Mouse (Mus musculus): Measurements from ENCODE around the gene Mycbpap. TPM values are rescaled to one million over a fixed set of nuclear protein-coding genes. Genes with fewer than 3 reads are reported as not detected.

Mycbpap gene
- total and polyA plus RNA-seq, 3 experiments: 0.12 to 0.17 TPM; not detected in 1

- H3K4me1 ChIP-seq (ENCODE audit: control insufficient read depth in 1 of 2, insufficient read depth in 2 of 2, low read length in 2 of 2): no peaks in the 10 kb centered on the region
- H3K27me3 ChIP-seq (ENCODE audit: control insufficient read depth in 1 of 2, insufficient read depth in 2 of 2, low read length in 2 of 2): no peaks in the 10 kb centered on the region
- H3K9me3 ChIP-seq (replicated peaks; ENCODE audit: insufficient read depth, low read length): no peaks in the 10 kb centered on the region
- H3K27ac ChIP-seq (ENCODE audit: control insufficient read depth, low read depth, low read length): no peak overlapping the region
- H3K9ac ChIP-seq (ENCODE audit: control insufficient read depth, low read depth, low read length, poor library complexity, severe bottlenecking): no peak overlapping the region
- H3K79me2 ChIP-seq (ENCODE audit: control insufficient read depth, insufficient read depth, low read length, poor library complexity): no peaks in the 10 kb centered on the region
- no peak overlapping the region for H3K4me3 ChIP-seq (ENCODE audit: control insufficient read depth in 1 of 2, insufficient read depth in 1 of 2, low read depth in 2 of 2, low read length in 2 of 2)
- DNase-seq (ENCODE audit: low read depth, low spot score): no peak
- no peaks in the 10 kb centered on the region for H3K36me3 ChIP-seq (ENCODE audit: control insufficient read depth in 1 of 2, insufficient read depth in 2 of 2, low read length in 2 of 2)
- no peak for TF ChIP-seq MAFK (IDR thresholded peaks at IDR 0.05; ENCODE audit: borderline replicate concordance, low read depth, low read length)
- TF ChIP-seq SMC3 (IDR thresholded peaks at IDR 0.05; ENCODE audit: low read depth, low read length): no peak
- no peak for TF ChIP-seq ZNF384 (IDR thresholded peaks at IDR 0.05; ENCODE audit: low read depth, low read length)
Observed at GRCm38 (mm10) chr11:94470391-94470790, 51.2 kb downstream of the Mycbpap start.

GRCm38 (mm10) chr11:94469136-94470064 is 52.1 kb downstream of the Mycbpap start:
- H3K9ac ChIP-seq (ENCODE audit: control insufficient read depth, low read depth, low read length, poor library complexity, severe bottlenecking): no peak overlapping the region
- no peak overlapping the region for H3K27ac ChIP-seq (ENCODE audit: control insufficient read depth, low read depth, low read length)
- no peak overlapping the region for H3K4me3 ChIP-seq (ENCODE audit: control insufficient read depth in 1 of 2, insufficient read depth in 1 of 2, low read depth in 2 of 2, low read length in 2 of 2)
- no peaks in the 10 kb centered on the region for H3K4me1 ChIP-seq (ENCODE audit: control insufficient read depth in 1 of 2, insufficient read depth in 2 of 2, low read length in 2 of 2)
- DNase-seq (ENCODE audit: low read depth, low spot score): no peak
- H3K36me3 ChIP-seq (ENCODE audit: control insufficient read depth in 1 of 2, insufficient read depth in 2 of 2, low read length in 2 of 2): no peaks in the 10 kb centered on the region
- no peaks in the 10 kb centered on the region for H3K79me2 ChIP-seq (ENCODE audit: control insufficient read depth, insufficient read depth, low read length, poor library complexity)
- H3K27me3 ChIP-seq (ENCODE audit: control insufficient read depth in 1 of 2, insufficient read depth in 2 of 2, low read length in 2 of 2): 0 out of 4 replicates have a peak, but pooled peaks cover 0 to 1% of the 10 kb centered on the region in 2 experiments
- no peak for TF ChIP-seq CHD1 (IDR thresholded peaks at IDR 0.05; ENCODE audit: low read depth, low read length)
- TF ChIP-seq MYC (IDR thresholded peaks at IDR 0.05; ENCODE audit: low read depth, low read length): no peak
- TF ChIP-seq JUND (IDR thresholded peaks at IDR 0.05; ENCODE audit: low read depth, low read length): no peak
- no peak for TF ChIP-seq BHLHE40 (IDR thresholded peaks at IDR 0.05; ENCODE audit: borderline replicate concordance, low read depth, low read length)
- no peak for TF ChIP-seq MEF2A (IDR thresholded peaks at IDR 0.05; ENCODE audit: extremely low read depth, insufficient replicate concordance, low read depth, low read length, poor library complexity, severe bottlenecking)
- no peak for TF ChIP-seq EP300 (IDR thresholded peaks at IDR 0.05; ENCODE audit: low read depth in 1 of 2, low read length in 2 of 2)
- no peak for TF ChIP-seq GATA1 (IDR thresholded peaks at IDR 0.05; ENCODE audit: low read depth, low read length)
- TF ChIP-seq POLR2AphosphoS5 (IDR thresholded peaks at IDR 0.05; ENCODE audit: borderline replicate concordance, low read depth, low read length): no peak
- TF ChIP-seq TCF12 (IDR thresholded peaks at IDR 0.05; ENCODE audit: low read depth, low read length): no peak
- TF ChIP-seq MAFK (IDR thresholded peaks at IDR 0.05; ENCODE audit: borderline replicate concordance, low read depth, low read length): no peak
- TF ChIP-seq USF1 (IDR thresholded peaks at IDR 0.05; ENCODE audit: low read depth, low read length): no peak
- no peak for TF ChIP-seq GABPA (IDR thresholded peaks at IDR 0.05; ENCODE audit: low read depth, low read length)
- no peak for TF ChIP-seq MYB (IDR thresholded peaks at IDR 0.05; ENCODE audit: low read depth, low read length)
- no peak for TF ChIP-seq MXI1 (IDR thresholded peaks at IDR 0.05; ENCODE audit: low read depth, low read length)
- TF ChIP-seq RAD21 (IDR thresholded peaks at IDR 0.05; ENCODE audit: low read depth, low read length): no peak
- no peaks in the 10 kb centered on the region for H3K9me3 ChIP-seq (replicated peaks; ENCODE audit: insufficient read depth, low read length)
